Mouse (Mus musculus): ENCODE data around the gene Olfr640. TPM values are rescaled to one million over a fixed set of nuclear protein-coding genes. Genes with fewer than 3 reads are reported as not detected.

Olfr640 gene
- not detected for total RNA-seq (2021)
- long read RNA-seq, experiment 1: 0 reads
- long read RNA-seq, experiment 2: 0 reads

DNA sequence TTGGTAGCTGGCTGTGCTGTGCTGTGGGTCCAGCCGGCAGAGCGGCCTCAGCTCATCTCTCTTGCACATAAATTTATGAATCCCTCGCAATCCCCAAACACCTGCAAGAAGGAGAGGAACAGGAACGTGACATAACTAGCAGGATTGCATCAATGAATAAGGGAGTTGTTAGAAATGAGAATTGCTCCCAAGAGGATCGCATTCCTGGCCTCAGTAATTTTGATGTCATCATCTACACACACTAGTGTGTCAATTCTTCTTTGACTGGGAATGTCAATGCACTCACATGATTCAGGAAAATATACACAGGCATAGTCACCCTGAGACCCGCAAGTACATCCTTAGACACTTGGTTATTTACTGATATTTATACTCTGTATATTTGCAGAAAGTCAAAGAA is at the start of gene Olfr640:
Gene Olfr640 (minus strand): TSS at position 101 of the 400 bp plus-strand sequence.
- H3K27ac ChIP-seq: no peak within 1 kb of the TSS
- H3K4me3 ChIP-seq: no peak within 1 kb of the TSS
- no peak for TF ChIP-seq CTCF (IDR thresholded peaks at IDR 0.05)
- intact Hi-C loops (cut with DNase I): no loop called here
- no peak for DNase-seq (ENCODE audit: extremely low spot score in 1 of 2, low spot score in 2 of 2)

GRCm38 (mm10) chr7:104071769-104072168 is 46.4 kb upstream of the Olfr640 start, which contains the start of gene Olfr644:
Olfr644 (minus strand) TSS chr7:104071869.
- TF ChIP-seq CTCF (IDR thresholded peaks at IDR 0.05): no peak
- H3K4me3 ChIP-seq: no peak within 1 kb of the TSS
- intact Hi-C loops (cut with DNase I): no loop called here
- H3K27ac ChIP-seq: no peak within 1 kb of the TSS
- DNase-seq (ENCODE audit: extremely low spot score in 1 of 2, low spot score in 2 of 2): no peak

DNA sequence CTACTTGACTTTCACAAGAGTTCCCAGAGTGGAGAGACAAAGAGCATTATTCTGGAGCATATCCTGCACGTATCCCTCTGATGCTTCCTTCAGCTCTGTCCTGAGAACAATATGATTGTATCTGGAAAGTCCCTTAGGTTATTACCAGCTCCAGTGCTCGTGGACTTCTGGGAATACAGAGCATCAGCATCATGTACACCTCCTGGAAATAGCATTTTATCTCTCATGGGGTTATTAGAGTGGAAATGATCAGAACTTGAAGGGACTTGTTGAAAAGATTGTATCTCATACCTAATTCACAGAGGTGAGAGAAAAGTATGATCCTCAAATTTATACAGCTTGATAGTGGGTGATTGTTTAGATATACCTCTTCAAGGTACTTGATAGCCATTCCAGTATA is 36.0 kb upstream of the Olfr640 start, which contains the start of gene 4930516K23Rik:
Gene 4930516K23Rik (minus strand): TSS at position 101 of the 400 bp plus-strand sequence.
- DNase-seq (ENCODE audit: extremely low spot score in 1 of 2, low spot score in 2 of 2): no peak
- no peak for TF ChIP-seq CTCF (IDR thresholded peaks at IDR 0.05)
- no peak within 1 kb of the TSS for H3K27ac ChIP-seq
- no peak within 1 kb of the TSS for H3K4me3 ChIP-seq
- intact Hi-C loops (cut with DNase I): no loop called here

DNA sequence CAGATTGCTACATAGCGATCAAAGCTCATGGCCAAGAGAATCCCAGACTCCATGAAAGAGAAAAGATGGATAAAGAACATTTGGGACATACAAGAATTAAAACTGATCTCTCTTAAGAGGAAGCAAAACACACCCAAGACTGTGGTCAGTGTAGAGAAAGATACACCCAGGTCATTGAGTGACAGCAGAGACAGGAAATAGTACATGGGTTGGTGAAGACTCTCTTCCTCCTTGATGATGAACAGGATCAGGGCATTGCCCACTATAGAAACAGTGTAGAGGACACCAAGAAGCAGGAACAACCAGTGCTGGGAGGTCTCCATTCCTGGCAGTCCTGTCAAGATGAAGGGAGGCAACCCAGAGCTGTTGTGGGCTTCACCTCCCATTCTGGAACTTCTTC is 33.8 kb upstream of the Olfr640 start:
- intact Hi-C loops (cut with DNase I): no loop called here
- Histone ChIP-seq H3K4me3 (no peak overlapping the region), H3K27ac (no peak overlapping the region)
- DNase-seq (ENCODE audit: extremely low spot score in 1 of 2, low spot score in 2 of 2): no peak
- no peak for TF ChIP-seq CTCF (IDR thresholded peaks at IDR 0.05)

- no peak for TF ChIP-seq CTCF (IDR thresholded peaks at IDR 0.05)
- H3K27ac ChIP-seq: no peak within 1 kb of the TSS
- no peak for DNase-seq (ENCODE audit: extremely low spot score in 1 of 2, low spot score in 2 of 2)
- no peak within 1 kb of the TSS for H3K4me3 ChIP-seq
- intact Hi-C loops (cut with DNase I): no loop called here
Observed at GRCm38 (mm10) chr7:104052566-104052965, 27.2 kb upstream of the Olfr640 start, which contains the start of gene Olfr642. Olfr642 (minus strand) TSS chr7:104052666.

DNA sequence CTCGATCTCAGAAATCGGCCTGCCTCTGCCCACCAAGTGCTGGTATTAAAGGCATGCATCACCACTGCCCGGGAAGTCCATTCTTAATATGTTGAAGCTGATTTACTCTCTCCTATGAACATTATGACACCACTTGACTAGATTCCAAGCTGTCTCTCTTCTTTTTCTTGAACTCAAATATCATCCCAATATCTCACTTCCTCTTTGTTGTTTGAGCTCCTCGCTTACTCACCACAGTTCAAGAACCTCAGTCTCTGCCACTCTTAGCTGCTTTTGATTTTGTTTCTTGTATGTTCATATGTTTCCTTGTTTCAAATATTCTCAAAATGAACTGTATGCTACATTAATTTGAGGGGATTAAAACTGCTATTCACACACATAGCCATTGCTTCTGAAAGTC is 25.4 kb upstream of the Olfr640 start:
- TF ChIP-seq CTCF (IDR thresholded peaks at IDR 0.05): no peak
- no peak for DNase-seq (ENCODE audit: extremely low spot score in 1 of 2, low spot score in 2 of 2)
- intact Hi-C loops (cut with DNase I): no loop called here

DNA sequence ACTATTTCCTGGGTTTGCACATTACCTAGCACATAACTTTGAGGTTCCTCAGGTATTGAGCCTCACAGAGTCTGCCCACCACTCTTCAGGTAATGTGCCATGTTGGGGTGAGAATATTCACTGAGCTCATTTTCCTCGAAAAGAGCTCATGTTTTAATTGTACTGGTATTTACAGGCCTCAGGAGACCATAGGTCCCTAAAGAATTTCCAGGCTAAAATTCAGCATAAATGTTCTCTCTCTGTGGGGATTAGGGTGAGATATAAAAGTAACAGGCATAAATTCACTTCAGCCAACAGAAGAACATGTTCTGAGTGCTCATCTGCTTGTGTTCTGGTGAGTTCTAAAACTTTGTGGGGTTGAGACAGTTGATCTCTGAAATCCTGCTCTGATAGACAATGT is 9.8 kb upstream of the Olfr640 start, which contains the start of gene Olfr641:
Gene Olfr641 (plus strand): TSS at position 301 of the 400 bp plus-strand sequence.
- no peak within 1 kb of the TSS for H3K27ac ChIP-seq
- DNase-seq (ENCODE audit: extremely low spot score in 1 of 2, low spot score in 2 of 2): no peak
- intact Hi-C loops (cut with DNase I): no loop called here
- no peak for TF ChIP-seq CTCF (IDR thresholded peaks at IDR 0.05)
- H3K4me3 ChIP-seq: no peak within 1 kb of the TSS

More for the DNA sequence above, 25.4 kb upstream of the Olfr640 start:
- no peak overlapping the region for H3K27ac ChIP-seq
- no peak overlapping the region for H3K4me3 ChIP-seq

DNA sequence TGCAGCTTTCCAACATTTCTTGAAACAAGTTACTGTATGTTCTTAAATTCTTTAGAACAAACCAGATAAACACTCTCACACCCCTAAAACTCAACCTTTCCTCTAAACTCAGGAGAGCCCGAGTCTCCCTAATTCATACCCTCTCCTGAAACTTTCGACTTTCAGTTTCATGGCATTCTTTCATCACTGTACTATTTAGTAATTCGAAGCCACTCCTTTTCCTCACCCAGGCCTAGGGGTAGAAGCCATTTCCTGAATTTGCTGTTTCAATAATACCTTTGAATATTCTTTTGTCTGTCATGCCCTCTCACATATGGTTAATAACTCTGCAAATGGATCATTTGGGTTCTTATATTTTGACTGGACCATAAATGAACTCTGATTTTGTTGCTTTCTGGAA is 1.6 kb upstream of the Olfr640 start:
- Histone ChIP-seq H3K27ac (no peak overlapping the region), H3K4me3 (no peak overlapping the region)
- intact Hi-C loops (cut with DNase I): no loop called here
- TF ChIP-seq CTCF (IDR thresholded peaks at IDR 0.05): no peak
- no peak for DNase-seq (ENCODE audit: extremely low spot score in 1 of 2, low spot score in 2 of 2)

DNA sequence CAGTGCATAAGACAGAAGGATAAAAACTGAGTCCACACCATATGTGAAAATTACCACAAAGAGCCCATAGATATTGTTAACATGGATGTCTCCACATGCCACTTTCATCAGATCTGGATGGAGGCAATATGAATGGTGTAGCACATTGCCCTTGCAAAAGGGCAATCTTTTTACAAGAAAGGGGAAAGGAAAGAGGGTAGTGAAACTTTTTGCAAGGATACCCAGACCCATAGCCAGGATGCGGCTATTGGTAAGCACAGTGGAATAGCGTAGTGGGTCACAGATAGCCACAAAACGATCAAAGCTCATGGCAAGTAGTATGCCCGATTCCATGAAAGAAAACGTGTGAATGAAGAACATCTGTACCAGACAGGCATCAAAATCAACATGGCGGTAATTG is 3.7 kb downstream of the Olfr640 start:
- no peak overlapping the region for H3K4me3 ChIP-seq
- intact Hi-C loops (cut with DNase I): no loop called here
- TF ChIP-seq CTCF (IDR thresholded peaks at IDR 0.05): no peak
- DNase-seq (ENCODE audit: extremely low spot score in 1 of 2, low spot score in 2 of 2): no peak
- H3K27ac ChIP-seq: no peak overlapping the region

DNA sequence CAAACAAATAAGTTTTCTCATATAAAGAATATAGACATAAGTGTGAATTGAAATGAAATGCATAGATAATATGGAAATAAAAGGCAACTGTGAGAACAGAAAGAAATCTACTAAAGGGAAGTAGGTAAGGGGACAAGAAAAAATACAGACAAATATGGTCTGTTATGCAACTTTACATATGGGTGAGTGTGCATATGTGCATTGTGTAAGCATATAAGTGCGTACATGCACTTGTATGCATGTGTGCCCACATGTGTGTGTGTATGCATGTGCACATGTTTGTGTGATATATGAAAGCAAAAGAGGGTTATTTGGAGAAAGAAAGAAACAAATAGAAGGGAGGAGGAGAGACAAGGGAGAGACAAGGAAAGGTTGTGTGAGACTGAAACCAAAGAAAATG is 6.4 kb downstream of the Olfr640 start:
- intact Hi-C loops (cut with DNase I): no loop called here
- no peak for TF ChIP-seq CTCF (IDR thresholded peaks at IDR 0.05)
- no peak for DNase-seq (ENCODE audit: extremely low spot score in 1 of 2, low spot score in 2 of 2)
- no peak overlapping the region for H3K4me3 ChIP-seq
- H3K27ac ChIP-seq: no peak overlapping the region

DNA sequence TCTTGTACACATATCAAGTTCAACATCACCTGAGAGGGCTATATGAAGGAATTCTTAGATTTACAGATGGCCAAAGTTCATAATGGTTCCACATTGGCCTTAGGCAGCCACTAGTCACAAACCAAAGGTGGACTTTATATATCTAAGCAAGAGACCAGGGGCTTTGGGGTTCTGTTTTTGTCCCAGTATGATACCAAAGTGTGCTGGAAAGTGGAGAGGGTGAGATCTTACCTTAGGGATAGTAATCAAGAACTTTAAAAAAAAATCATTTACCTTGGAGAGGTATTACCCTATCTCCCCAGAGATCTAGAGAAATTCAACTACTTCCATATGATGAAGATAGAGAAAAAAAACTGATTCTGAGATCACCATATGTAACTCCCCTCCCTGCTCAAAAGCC is 8.2 kb downstream of the Olfr640 start, which contains the start of gene Olfr639:
Gene Olfr639 (minus strand): TSS at position 101 of the 400 bp plus-strand sequence.
- DNase-seq (ENCODE audit: extremely low spot score in 1 of 2, low spot score in 2 of 2): no peak
- H3K4me3 ChIP-seq: no peak within 1 kb of the TSS
- H3K27ac ChIP-seq: no peak within 1 kb of the TSS
- intact Hi-C loops (cut with DNase I): no loop called here
- TF ChIP-seq CTCF (IDR thresholded peaks at IDR 0.05): no peak

- intact Hi-C loops (cut with DNase I): no loop called here
- H3K27ac ChIP-seq: no peak overlapping the region
Observed at GRCm38 (mm10) chr7:103999124-103999523, 26.2 kb downstream of the Olfr640 start.

GRCm38 (mm10) chr7:103998446-103998845 is 26.9 kb downstream of the Olfr640 start, which contains the start of gene Olfr638:
Olfr638 (plus strand) TSS chr7:103998746.
- DNase-seq (ENCODE audit: extremely low spot score in 1 of 2, low spot score in 2 of 2): no peak
- H3K4me3 ChIP-seq: no peak within 1 kb of the TSS
- no peak for TF ChIP-seq CTCF (IDR thresholded peaks at IDR 0.05)
- intact Hi-C loops (cut with DNase I): no loop called here
- H3K27ac ChIP-seq: no peak within 1 kb of the TSS

More at GRCm38 (mm10) chr7:103999124-103999523, 26.2 kb downstream of the Olfr640 start:
- no peak for TF ChIP-seq CTCF (IDR thresholded peaks at IDR 0.05)
- no peak overlapping the region for H3K4me3 ChIP-seq
- no peak for DNase-seq (ENCODE audit: extremely low spot score in 1 of 2, low spot score in 2 of 2)

Measured in left cerebral cortex, adult 2 months (tissue).